ENCODE assay signal across 25 mouse cellular contexts in genomic region chr11:74692151-74692550, GRCm38 (mm10).
"Had no signal": no experiment of that assay in that cellular context is flagged by ENCODE, and none has a peak within 500 bp of the region (broad histone marks: within the 10 kb centered on the region; RNA-seq: fewer than 3 reads in every experiment).

No protein-coding gene starts in this region.

- ATAC-seq: hindbrain, embryonic 16.5 days; inflammation-experienced regulatory T-cells, adult 6 months; intestine, embryonic 15.5 days; intestine, postnatal 0 days had no signal

- H3K4me1 ChIP-seq: heart, embryonic 10.5 days; heart, embryonic 12.5 days; hindbrain, embryonic 10.5 days; hindbrain, embryonic 12.5 days; intestine, embryonic 15.5 days; limb, embryonic 10.5 days; limb, embryonic 12.5 days had no signal

- DNase-seq: gastrocnemius, adult 2 months; gastrocnemius, postnatal 10 days; gastrocnemius, postnatal 25 days; heart, postnatal 10 days; heart, postnatal 4 days; kidney, adult 18-20 months; kidney, adult 8-10 months; kidney, postnatal 10 days; kidney, postnatal 25 days; kidney, postnatal 4 days; liver had no signal

- H3K4me3 ChIP-seq: gastrocnemius, adult 2 months; heart, embryonic 10.5 days; heart, embryonic 12.5 days; hindbrain, embryonic 10.5 days; hindbrain, embryonic 12.5 days; intestine, embryonic 15.5 days; layer of hippocampus, adult 2 months; left cerebral cortex, adult 2 months; limb, embryonic 10.5 days; limb, embryonic 12.5 days had no signal

- H3K9ac ChIP-seq: heart, embryonic 12.5 days; hindbrain, embryonic 12.5 days; hindbrain, embryonic 14.5 days; intestine, embryonic 15.5 days; limb, embryonic 12.5 days had no signal

- H3K27me3 ChIP-seq: heart, embryonic 12.5 days; hindbrain, embryonic 12.5 days; intestine, embryonic 15.5 days; limb, embryonic 12.5 days had no signal

- H3K9me3 ChIP-seq: heart, embryonic 10.5 days; heart, embryonic 12.5 days; hindbrain, embryonic 10.5 days; hindbrain, embryonic 12.5 days; intestine, embryonic 15.5 days; limb, embryonic 10.5 days; limb, embryonic 12.5 days had no signal

- H3K4me2 ChIP-seq: heart, embryonic 12.5 days; hindbrain, embryonic 12.5 days; hindbrain, embryonic 14.5 days; intestine, embryonic 15.5 days; limb, embryonic 12.5 days; liver, embryonic 11.5 days had no signal

- H3K27ac ChIP-seq: gastrocnemius, adult 2 months; heart, embryonic 10.5 days; hindbrain, embryonic 10.5 days; hindbrain, embryonic 12.5 days; hindbrain, embryonic 14.5 days; intestine, embryonic 15.5 days; layer of hippocampus, adult 2 months; left cerebral cortex, adult 2 months; limb, embryonic 10.5 days; limb, embryonic 12.5 days had no signal
